Mouse (Mus musculus): ENCODE results near the gene Cyp2d10. TPM values are rescaled to one million over a fixed set of nuclear protein-coding genes. Genes with fewer than 3 reads are reported as not detected.
"Not testable (repeated sequence)": the region's sequence is repeated elsewhere in the genome, so short reads cannot be mapped to it uniquely, and the experiment has no call there.

Gene Cyp2d10
- not detected for polyA plus RNA-seq (2012; fragmentation: generic; extraction: Trizol)
- long read RNA-seq, experiment 1 = 0 reads
- long read RNA-seq, experiment 2 = 0 reads

- TF ChIP-seq MAX (IDR thresholded peaks at IDR 0.05) (no peak), FOSL1 (IDR thresholded peaks at IDR 0.05; ENCODE audit: insufficient read depth, low read length, poor library complexity, severe bottlenecking) (no peak), USF1 (IDR thresholded peaks at IDR 0.05; ENCODE audit: low read depth) (no peak), CEBPB (IDR thresholded peaks at IDR 0.05; ENCODE audit: low read depth) (no peak), MYOG (IDR thresholded peaks at IDR 0.05; ENCODE audit: control insufficient read depth, extremely low read depth, insufficient read length) (no peak), MYOD1 (IDR thresholded peaks at IDR 0.05; ENCODE audit: control insufficient read depth, insufficient read length, low read depth) (no peak), CTCF (IDR thresholded peaks at IDR 0.05; ENCODE audit: control insufficient read depth, insufficient read depth, insufficient read length) (no peak)
Measured at GRCm38 (mm10) chr15:82406981-82407380, at the start of gene Cyp2d10. Gene Cyp2d10 (minus strand): TSS chr15:82407195.

GRCm38 (mm10) chr15:82456086-82456790, 49.2 kb upstream of the Cyp2d10 start:
- not testable (repeated sequence) for H3K27me3 ChIP-seq (ENCODE audit: control insufficient read depth, insufficient read depth, insufficient read length); H3K79me2 ChIP-seq (ENCODE audit: control insufficient read depth, insufficient read depth); H3ac ChIP-seq (ENCODE audit: control insufficient read depth, insufficient read length, low read depth); H3K79me3 ChIP-seq (ENCODE audit: low read depth); H3K4me3 ChIP-seq (ENCODE audit: insufficient read depth, poor library complexity, severe bottlenecking); H3K36me3 ChIP-seq (ENCODE audit: control insufficient read depth, insufficient read depth)

More at GRCm38 (mm10) chr15:82406981-82407380, at the start of gene Cyp2d10:
- Histone ChIP-seq H3K79me3 (ENCODE audit: low read depth) (no peaks in the 10 kb centered on the region), H3K27me3 (ENCODE audit: control insufficient read depth, insufficient read depth, insufficient read length) (peaks cover 4% of the 10 kb centered on the region), H3ac (ENCODE audit: control insufficient read depth, insufficient read length, low read depth) (no peak within 1 kb of the TSS), H3K79me2 (ENCODE audit: control insufficient read depth, insufficient read depth) (no peaks in the 10 kb centered on the region), H3K36me3 (ENCODE audit: control insufficient read depth, insufficient read depth) (no peaks in the 10 kb centered on the region), H3K4me3 (ENCODE audit: insufficient read depth, poor library complexity, severe bottlenecking) (no peak within 1 kb of the TSS)

- H3K79me2 ChIP-seq (ENCODE audit: control insufficient read depth, insufficient read depth); H3ac ChIP-seq (ENCODE audit: control insufficient read depth, insufficient read length, low read depth); H3K79me3 ChIP-seq (ENCODE audit: low read depth); H3K4me3 ChIP-seq (ENCODE audit: insufficient read depth, poor library complexity, severe bottlenecking); H3K36me3 ChIP-seq (ENCODE audit: control insufficient read depth, insufficient read depth); H3K27me3 ChIP-seq (ENCODE audit: control insufficient read depth, insufficient read depth, insufficient read length): not testable (repeated sequence)
Measured at GRCm38 (mm10) chr15:82453501-82453900, 46.5 kb upstream of the Cyp2d10 start.

DNA sequence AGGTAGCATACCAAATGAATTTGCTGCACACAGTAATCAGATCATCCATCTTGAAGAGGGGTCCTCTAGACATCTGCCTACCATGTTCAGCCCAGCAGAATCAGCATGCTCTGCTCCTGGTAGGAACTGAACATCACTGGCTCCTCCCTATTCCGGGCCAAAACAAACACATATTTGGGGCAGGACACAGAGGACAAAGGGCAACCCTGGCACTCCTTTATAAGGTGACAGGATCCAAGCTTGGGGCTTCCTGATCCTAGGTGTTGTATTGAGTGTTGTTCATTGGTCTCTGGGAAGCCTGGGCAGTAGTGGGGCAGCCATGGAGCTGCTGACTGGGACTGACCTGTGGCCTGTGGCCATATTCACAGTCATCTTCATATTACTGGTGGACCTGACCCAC, 45.1 kb upstream of the Cyp2d10 start:
- not testable (repeated sequence) for H3ac ChIP-seq (ENCODE audit: control insufficient read depth, insufficient read length, low read depth); H3K4me3 ChIP-seq (ENCODE audit: insufficient read depth, poor library complexity, severe bottlenecking); H3K79me2 ChIP-seq (ENCODE audit: control insufficient read depth, insufficient read depth); H3K79me3 ChIP-seq (ENCODE audit: low read depth); H3K27me3 ChIP-seq (ENCODE audit: control insufficient read depth, insufficient read depth, insufficient read length); H3K36me3 ChIP-seq (ENCODE audit: control insufficient read depth, insufficient read depth)

DNA sequence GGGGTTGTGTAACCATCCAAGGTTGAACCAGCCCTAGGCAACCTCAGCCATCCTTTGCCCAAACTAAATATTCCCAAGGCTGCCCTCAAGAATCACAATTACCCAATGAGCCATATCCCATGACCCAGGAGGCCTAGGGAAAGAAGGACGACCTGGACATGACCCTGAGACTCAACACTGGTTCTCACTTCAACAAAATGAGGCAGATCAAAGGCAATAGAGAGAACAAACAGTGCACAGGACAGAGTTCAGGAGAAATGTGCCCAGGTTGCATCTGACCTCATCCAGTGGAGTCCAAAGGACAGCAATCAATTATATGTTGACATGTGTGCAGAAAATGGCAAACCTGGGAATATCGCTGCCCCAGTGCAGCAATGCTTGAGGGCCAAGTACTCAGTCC, 43.0 kb upstream of the Cyp2d10 start:
- H3ac ChIP-seq (ENCODE audit: control insufficient read depth, insufficient read length, low read depth); H3K79me2 ChIP-seq (ENCODE audit: control insufficient read depth, insufficient read depth); H3K36me3 ChIP-seq (ENCODE audit: control insufficient read depth, insufficient read depth); H3K79me3 ChIP-seq (ENCODE audit: low read depth); H3K4me3 ChIP-seq (ENCODE audit: insufficient read depth, poor library complexity, severe bottlenecking); H3K27me3 ChIP-seq (ENCODE audit: control insufficient read depth, insufficient read depth, insufficient read length): not testable (repeated sequence)

- no peaks in the 10 kb centered on the region for H3K79me3 ChIP-seq (ENCODE audit: low read depth)
- TF ChIP-seq MYOD1 (IDR thresholded peaks at IDR 0.05; ENCODE audit: control insufficient read depth, insufficient read length, low read depth) (no peak), FOSL1 (IDR thresholded peaks at IDR 0.05; ENCODE audit: insufficient read depth, low read length, poor library complexity, severe bottlenecking) (no peak)
- no peak overlapping the region for H3ac ChIP-seq (ENCODE audit: control insufficient read depth, insufficient read length, low read depth)
- H3K36me3 ChIP-seq (ENCODE audit: control insufficient read depth, insufficient read depth) = no peaks in the 10 kb centered on the region
- no peaks in the 10 kb centered on the region for H3K79me2 ChIP-seq (ENCODE audit: control insufficient read depth, insufficient read depth)
- H3K4me3 ChIP-seq (ENCODE audit: insufficient read depth, poor library complexity, severe bottlenecking) = no peak overlapping the region
- no peaks in the 10 kb centered on the region for H3K27me3 ChIP-seq (ENCODE audit: control insufficient read depth, insufficient read depth, insufficient read length)
Measured at GRCm38 (mm10) chr15:82445196-82445595, 38.2 kb upstream of the Cyp2d10 start.

DNA sequence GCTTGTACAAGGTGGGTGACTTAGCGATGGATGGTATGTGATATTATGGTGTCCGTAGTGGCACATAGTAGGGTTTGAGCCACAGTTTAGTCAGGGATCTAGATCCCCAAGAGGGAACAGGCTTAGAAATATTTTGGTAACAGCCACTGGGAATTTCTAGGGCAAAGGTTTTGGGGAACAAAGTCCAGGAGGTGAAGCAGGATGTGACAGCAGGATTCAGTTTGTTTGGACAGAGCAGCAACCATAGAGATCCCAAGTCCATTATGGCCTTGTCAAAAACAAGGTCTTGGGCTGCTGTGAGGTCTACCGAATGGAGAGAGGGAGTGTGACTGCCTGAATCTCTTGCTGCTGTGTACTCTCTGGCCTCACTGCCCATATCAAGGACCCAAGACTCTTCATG, 36.7 kb upstream of the Cyp2d10 start:
- Histone ChIP-seq H3ac (ENCODE audit: control insufficient read depth, insufficient read length, low read depth) (no peak overlapping the region), H3K27me3 (ENCODE audit: control insufficient read depth, insufficient read depth, insufficient read length) (no peaks in the 10 kb centered on the region), H3K79me2 (ENCODE audit: control insufficient read depth, insufficient read depth) (no peaks in the 10 kb centered on the region), H3K4me3 (ENCODE audit: insufficient read depth, poor library complexity, severe bottlenecking) (no peak overlapping the region), H3K79me3 (ENCODE audit: low read depth) (no peaks in the 10 kb centered on the region), H3K36me3 (ENCODE audit: control insufficient read depth, insufficient read depth) (no peaks in the 10 kb centered on the region)
- TF ChIP-seq USF1 (IDR thresholded peaks at IDR 0.05; ENCODE audit: low read depth) (no peak), MYOD1 (IDR thresholded peaks at IDR 0.05; ENCODE audit: control insufficient read depth, insufficient read length, low read depth) (no peak), CTCF (IDR thresholded peaks at IDR 0.05; ENCODE audit: control insufficient read depth, insufficient read depth, insufficient read length) (no peak), CEBPB (IDR thresholded peaks at IDR 0.05; ENCODE audit: low read depth) (no peak), MAX (IDR thresholded peaks at IDR 0.05) (no peak), FOSL1 (IDR thresholded peaks at IDR 0.05; ENCODE audit: insufficient read depth, low read length, poor library complexity, severe bottlenecking) (no peak), MYOG (IDR thresholded peaks at IDR 0.05; ENCODE audit: control insufficient read depth, extremely low read depth, insufficient read length) (no peak)
